Mouse (Mus musculus) embryonic fibroblast, embryonic 13.5 days (primary cell): ENCODE data around the gene Ebf1.

Experiments
- CTCF ChIP-seq: IDR thresholded peaks from 2 replicates; pipeline ENCODE4 v1.5.1; 2011; ENCODE audit warnings: mild to moderate bottlenecking, control low read depth, low read length, moderate library complexity, borderline replicate concordance; ENCODE audit not compliant: insufficient read depth
- POLR2A ChIP-seq: IDR thresholded peaks from 2 replicates; pipeline ENCODE4 v1.6.1; 2011; ENCODE audit warnings: low read depth, mild to moderate bottlenecking, control low read depth, low read length, moderate library complexity

- TF ChIP-seq POLR2A (no peak), CTCF (no peak)
Observed at GRCm38 (mm10) chr11:44953863-44954262, 336.7 kb downstream of the Ebf1 start.
